Mouse (Mus musculus) bone marrow macrophage, adult 2 months (primary cell): ENCODE measurements around the gene Zbtb5. TPM values are rescaled to one million over a fixed set of nuclear protein-coding genes. Genes with fewer than 3 reads are reported as not detected.

Experiments
- H3K27ac ChIP-seq: 2 replicates; pipeline ENCODE4 v1.5.1; 2012; ENCODE audit warnings: low read depth, low read length; ENCODE audit not compliant: insufficient read depth
- H3K4me1 ChIP-seq: 2 replicates; pipeline ENCODE4 v1.6.1; 2012; ENCODE audit warnings: low read length; ENCODE audit not compliant: control insufficient read depth, insufficient read depth
- H3K4me3 ChIP-seq: 2 replicates; pipeline ENCODE4 v1.5.1; 2012; ENCODE audit warnings: mild to moderate bottlenecking, low read length, moderate library complexity; ENCODE audit not compliant: insufficient read depth
- CTCF ChIP-seq: IDR thresholded peaks from 2 replicates; pipeline ENCODE4 v1.5.1; 2012; ENCODE audit warnings: low read depth, mild to moderate bottlenecking, low read length, moderate library complexity
- POLR2A ChIP-seq: IDR thresholded peaks from 2 replicates; pipeline ENCODE4 v1.6.1; 2012; ENCODE audit warnings: mild to moderate bottlenecking, low read depth, low read length, borderline replicate concordance
- polyA plus RNA-seq: library from polyadenylated mRNA; stranded (reverse); fragments of >200 nt; gene quantifications from 2 replicates; pipeline ENCODE4 v1.2.4, GENCODE M21; 2012; ENCODE audit not compliant: missing spikeins, insufficient read depth, insufficient read length

The Zbtb5 gene
- polyA plus RNA-seq, 1 experiment = 7.3 TPM

DNA sequence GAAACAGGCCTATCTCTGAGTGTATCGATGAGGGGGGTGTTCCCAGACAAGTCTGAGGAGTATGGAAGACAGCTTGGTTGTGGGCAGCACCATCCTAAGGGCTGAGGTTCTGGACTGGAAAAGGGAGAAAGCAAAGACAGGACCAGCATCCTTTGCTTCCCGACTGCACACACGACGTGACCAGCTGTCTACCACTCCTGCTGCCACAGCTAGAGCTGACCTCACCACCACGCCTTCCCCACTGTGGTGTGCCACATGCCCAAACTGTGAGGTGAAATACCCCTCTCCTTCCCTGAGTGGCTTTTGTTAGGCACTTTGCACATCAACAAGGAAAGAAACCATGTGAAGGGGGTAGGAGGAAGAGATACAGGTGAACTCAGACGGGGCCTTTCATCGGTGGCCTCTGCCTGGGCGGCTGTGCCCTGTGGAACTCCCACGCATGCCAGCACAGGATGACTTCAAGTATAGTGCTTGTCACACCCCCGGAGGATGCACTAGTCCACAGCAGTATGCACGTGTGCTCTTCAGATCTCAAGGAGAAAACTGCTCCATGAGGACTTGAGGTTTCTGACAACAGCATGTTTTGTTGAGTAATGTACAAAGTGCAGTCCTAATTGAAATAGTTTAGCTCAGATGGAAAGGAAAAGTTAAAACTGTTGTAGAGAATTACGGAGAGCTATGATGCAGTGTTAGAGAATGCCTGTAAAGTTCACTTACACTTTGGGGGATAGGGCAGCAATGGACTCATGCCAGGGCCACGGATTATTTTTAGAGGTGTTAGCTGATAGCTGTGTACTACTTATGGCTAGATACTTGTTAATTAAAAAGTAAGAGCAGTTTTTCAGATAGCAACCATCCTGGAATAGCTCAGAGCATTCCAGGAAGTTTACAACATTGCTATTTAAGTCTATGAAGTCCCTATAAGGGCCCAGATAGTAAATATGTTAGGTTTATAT lies 25.5 kb upstream of the Zbtb5 start:
- TF ChIP-seq POLR2A (no peak), CTCF (no peak)
- Histone ChIP-seq H3K4me1 (peaks cover 7% of the 10 kb centered on the region), H3K4me3 (no peak overlapping the region), H3K27ac (no peak overlapping the region)

DNA sequence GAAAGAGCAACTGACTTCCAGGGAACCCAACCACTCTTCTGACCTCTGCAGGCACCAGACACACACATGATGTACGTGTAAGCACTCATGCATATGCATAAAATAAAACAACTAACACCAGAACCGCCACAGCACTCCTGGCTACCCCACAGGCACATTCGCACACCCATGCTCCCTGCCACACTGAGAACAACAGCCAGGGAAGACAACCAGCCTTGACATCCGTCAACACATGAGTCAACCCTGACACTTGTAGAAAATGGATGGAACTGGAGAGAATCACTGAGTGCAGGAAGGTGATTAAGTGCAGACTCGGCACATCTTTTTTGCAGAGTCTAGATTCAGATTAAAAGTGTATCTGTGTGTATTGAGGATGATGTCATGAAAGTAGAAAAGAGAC lies 24.4 kb upstream of the Zbtb5 start:
- Histone ChIP-seq H3K27ac (no peak overlapping the region), H3K4me1 (peaks cover 7% of the 10 kb centered on the region), H3K4me3 (no peak overlapping the region)
- TF ChIP-seq POLR2A (no peak), CTCF (no peak)

DNA sequence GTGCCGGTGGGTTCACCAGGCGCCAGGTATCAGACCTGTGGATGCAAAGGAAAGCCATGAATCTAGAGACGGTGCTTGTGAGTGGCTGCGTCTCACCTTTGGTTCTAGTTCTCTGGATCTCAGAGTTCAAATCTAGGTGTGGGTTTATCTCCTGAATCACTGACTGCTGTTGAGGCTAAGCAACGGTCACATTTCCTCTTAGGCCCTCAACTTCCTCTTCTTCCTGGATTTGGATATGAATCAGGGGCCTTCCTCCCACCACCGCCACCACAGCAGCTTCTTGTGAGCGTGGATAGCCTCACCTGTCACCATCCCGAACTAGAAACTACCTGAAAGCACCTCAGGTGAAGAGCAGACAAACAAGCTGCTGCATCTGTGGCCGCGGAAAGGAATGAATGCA lies 23.8 kb upstream of the Zbtb5 start:
- Histone ChIP-seq H3K27ac (no peak overlapping the region), H3K4me1 (peaks cover 7% of the 10 kb centered on the region), H3K4me3 (no peak overlapping the region)
- TF ChIP-seq CTCF (no peak), POLR2A (no peak)

DNA sequence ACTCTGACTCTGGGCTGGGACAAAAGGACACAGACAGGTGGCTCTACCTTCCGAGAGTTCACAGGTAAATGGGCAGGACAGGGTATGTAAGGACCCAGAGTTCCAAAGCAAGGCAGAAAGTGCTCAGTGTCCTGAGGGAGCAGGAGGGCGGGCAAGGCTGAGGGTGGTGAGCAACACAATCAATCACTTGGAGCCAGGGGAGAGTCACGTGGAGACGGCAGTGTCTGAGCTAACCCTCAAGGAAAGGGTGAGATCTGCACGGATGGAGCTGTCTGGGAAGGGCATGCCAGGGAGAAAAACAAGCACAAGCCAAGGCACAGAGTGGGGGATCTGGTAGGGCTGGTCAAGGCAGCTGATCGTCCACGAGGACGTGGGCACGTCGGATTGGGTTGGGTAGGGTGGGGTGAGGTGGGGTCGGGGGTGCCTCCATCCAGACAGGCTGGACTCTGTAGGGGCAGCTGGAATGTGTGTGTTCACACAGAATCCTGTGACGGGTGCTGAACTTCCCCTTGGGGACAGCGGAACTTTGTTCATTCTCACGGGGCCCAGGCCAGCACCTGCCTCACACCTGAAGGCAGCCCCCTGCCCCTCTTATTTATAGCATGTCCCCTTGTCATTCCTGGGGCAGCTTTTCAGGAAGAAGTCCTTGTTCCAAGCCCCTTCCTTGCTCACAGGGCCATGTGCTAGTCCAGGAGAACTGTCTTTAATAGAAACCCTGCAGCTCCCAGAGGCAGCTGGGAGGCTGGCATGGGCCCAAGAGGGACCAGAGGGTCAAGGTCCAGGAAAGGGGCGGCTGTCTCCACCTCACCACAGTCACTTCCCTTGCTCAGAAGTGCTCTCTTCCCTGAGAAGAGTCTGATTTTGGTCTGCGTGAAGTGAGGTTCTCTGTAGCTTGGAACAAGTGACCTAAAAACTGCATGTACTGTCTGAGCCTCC lies 22.7 kb upstream of the Zbtb5 start:
- Histone ChIP-seq H3K27ac (no peak overlapping the region), H3K4me1 (peaks cover 7% of the 10 kb centered on the region), H3K4me3 (no peak overlapping the region)
- no peak for TF ChIP-seq CTCF
- no peak for TF ChIP-seq POLR2A

DNA sequence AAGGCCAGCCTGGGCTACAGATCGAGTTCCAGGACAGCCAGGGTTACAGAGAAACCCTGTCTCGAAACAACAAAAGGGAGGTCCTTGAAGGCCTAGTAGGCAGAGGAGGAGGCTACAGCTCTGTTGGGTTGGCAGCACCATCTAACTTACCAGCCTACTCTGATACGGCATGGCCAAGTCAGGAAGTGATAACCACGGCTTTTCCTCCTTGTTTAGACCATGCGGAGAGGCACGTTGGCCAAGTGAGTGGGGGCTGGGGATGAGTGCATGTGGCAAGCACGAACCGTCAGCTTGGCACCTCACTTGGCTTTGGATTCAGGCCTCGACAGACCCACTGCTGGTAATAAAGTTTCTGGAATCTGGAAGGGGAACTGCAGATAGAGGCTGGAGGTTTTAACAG lies 20.4 kb upstream of the Zbtb5 start:
- TF ChIP-seq CTCF = no peak
- TF ChIP-seq POLR2A = no peak
- Histone ChIP-seq H3K4me1 (peaks cover 7% of the 10 kb centered on the region), H3K4me3 (no peak overlapping the region), H3K27ac (no peak overlapping the region)

- no peak for TF ChIP-seq CTCF
These were observed 14.2 kb upstream of the Zbtb5 start for GRCm38 (mm10) chr4:45026459-45026858.

DNA sequence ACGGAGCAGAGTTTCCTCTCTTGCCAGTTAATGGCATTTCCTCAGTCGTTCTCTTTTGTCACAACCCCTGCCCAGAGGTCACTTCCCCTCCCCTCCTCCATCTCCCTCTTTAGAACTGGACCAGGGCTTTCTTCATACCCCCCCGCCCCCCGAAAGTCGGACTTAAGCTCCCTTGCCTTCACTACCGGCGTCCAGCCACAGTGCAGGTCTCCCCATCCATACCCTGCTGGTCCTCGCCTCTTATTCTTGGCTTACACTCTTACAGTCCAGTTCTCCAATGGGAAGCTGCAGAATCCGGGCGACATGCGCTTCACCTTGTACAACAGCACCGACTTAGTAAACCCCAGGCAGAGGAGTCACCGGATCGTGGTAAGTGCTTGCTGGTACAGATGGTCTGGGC lies 6.8 kb upstream of the Zbtb5 start:
- TF ChIP-seq POLR2A = no peak
- no peak for TF ChIP-seq CTCF
- H3K27ac ChIP-seq = no peak overlapping the region
- peaks cover 10% of the 10 kb centered on the region for H3K4me1 ChIP-seq
- H3K4me3 ChIP-seq = peak overlapping the region; percentile 93

More at GRCm38 (mm10) chr4:45026459-45026858, 14.2 kb upstream of the Zbtb5 start:
- no peaks in the 10 kb centered on the region for H3K4me1 ChIP-seq
- H3K4me3 ChIP-seq = no peak overlapping the region
- no peak overlapping the region for H3K27ac ChIP-seq

DNA sequence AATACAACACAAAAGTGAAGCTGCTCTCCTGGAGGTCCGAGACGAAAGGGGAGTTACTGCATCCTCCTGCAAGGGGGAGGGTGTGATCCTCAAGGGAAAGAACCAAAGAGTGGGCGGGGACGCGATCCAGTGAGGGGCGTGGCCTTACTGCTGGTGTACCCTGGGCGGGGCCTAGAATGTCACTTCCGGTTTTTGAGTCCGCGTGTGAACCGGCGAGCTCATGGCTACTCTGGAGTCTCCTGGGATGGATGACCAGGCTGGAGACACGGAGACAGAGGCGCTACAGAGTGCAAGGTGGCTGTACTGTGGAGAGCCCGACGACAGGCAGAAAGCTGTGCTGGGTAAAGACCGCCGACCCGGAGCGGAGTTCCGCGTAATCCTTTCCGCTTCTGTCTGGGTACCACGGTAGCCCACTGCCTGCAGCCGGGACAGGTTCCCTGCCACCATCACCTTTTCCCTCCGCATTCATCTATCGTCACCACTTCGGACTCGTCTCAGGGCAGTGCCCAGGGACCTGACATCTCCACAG lies 6.3 kb upstream of the Zbtb5 start, which contains the start of gene Polr1e:
TSS of gene Polr1e (plus strand) at position 132 of the 529 bp plus-strand sequence.
- Histone ChIP-seq H3K4me1 (peaks cover 12% of the 10 kb centered on the region), H3K4me3 (peak within 1 kb of the TSS; percentile 93), H3K27ac (no peak within 1 kb of the TSS)
- TF ChIP-seq CTCF (no peak), POLR2A (no peak)

DNA sequence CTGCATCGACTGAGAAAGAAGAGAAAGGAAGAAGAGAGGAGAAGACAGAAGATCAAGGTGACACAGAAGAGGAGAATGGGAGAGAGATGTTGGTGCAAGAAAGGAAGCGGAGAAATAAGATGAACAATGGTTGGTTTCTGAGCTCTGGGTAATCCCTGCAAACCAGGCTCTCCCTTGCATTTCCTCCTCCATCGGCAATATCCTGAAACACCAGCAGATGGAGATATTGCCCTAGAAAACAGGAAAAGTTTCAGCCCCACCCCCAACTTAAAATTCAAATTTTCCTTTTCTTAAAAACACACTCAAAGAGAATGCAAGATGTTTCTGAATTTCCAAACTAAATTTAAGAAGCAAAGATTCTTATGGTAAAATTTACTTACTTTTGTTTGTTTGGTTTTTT lies 3.4 kb upstream of the Zbtb5 start:
- Histone ChIP-seq H3K4me3 (no peak overlapping the region), H3K27ac (no peak overlapping the region), H3K4me1 (peaks cover 13% of the 10 kb centered on the region)
- TF ChIP-seq POLR2A (no peak), CTCF (no peak)
